Mouse (Mus musculus) left cerebral cortex, adult 2 months (tissue): Measurements from ENCODE around the gene Ppp1r13l. TPM values are rescaled to one million over a fixed set of nuclear protein-coding genes. Genes with fewer than 3 reads are reported as not detected.

Experiments
- DNase-seq, 2 experiments: peaks; one replicate each; pipeline ENCODE4 v3.0.0; 2021 to 2022; ENCODE audit warnings: low spot score in 2 of 2, mixed read lengths in 1 of 2; ENCODE audit errors: extremely low spot score in 1 of 2
- H3K27ac ChIP-seq: fragments of 200-600 bp; 2 replicates; pipeline ENCODE4 v1.8.1; 2022
- H3K4me3 ChIP-seq: fragments of 200-600 bp; 2 replicates; pipeline ENCODE4 v1.8.1; 2022
- CTCF ChIP-seq: fragments of 200-600 bp; IDR thresholded peaks from 2 replicates; pipeline ENCODE4 v1.8.1; 2022; ENCODE audit warnings: antibody characterized with exemption, mild to moderate bottlenecking, moderate library complexity
- intact Hi-C: fragments of 180-260 bp; cut with DNase I; formaldehyde crosslinking; loops from one replicate; pipeline ENCODE4 v1.15.1; 2025
- total RNA-seq, 2 experiments: library from RNA; stranded (reverse); gene quantifications; 2 replicates each; pipeline ENCODE4 v1.2.3; 2021

The Ppp1r13l gene
- total RNA-seq, 2 experiments from 2014 or later = 7.7 to 7.8 TPM

- H3K4me3 ChIP-seq = no peak overlapping the region
- no peak overlapping the region for H3K27ac ChIP-seq
- intact Hi-C loops = no loop called here
- TF ChIP-seq CTCF = no peak
- no peak for DNase-seq
Observed at GRCm38 (mm10) chr7:19357381-19358375, 1.9 kb upstream of the Ppp1r13l start.

GRCm38 (mm10) chr7:19358634-19359033 is 915 bp upstream of the Ppp1r13l start:
- DNase-seq = no peak
- intact Hi-C loops = no loop called here
- Histone ChIP-seq H3K27ac (peak overlapping the region; percentile 94; the same call in 1 of the 2 replicates), H3K4me3 (peak overlapping the region; percentile 57)
- no peak for TF ChIP-seq CTCF

GRCm38 (mm10) chr7:19359892-19360641 is 518 bp downstream of the Ppp1r13l start:
- peak overlapping the region; percentile 76 for H3K27ac ChIP-seq
- intact Hi-C loops = loop anchor here (5.0 to 10.0 kb wide), 2 partner anchors 63 to 335 kb away; partner anchors contain the start of genes Foxa3 and Sympk
- peak; percentile 59 to 72 for DNase-seq

DNA sequence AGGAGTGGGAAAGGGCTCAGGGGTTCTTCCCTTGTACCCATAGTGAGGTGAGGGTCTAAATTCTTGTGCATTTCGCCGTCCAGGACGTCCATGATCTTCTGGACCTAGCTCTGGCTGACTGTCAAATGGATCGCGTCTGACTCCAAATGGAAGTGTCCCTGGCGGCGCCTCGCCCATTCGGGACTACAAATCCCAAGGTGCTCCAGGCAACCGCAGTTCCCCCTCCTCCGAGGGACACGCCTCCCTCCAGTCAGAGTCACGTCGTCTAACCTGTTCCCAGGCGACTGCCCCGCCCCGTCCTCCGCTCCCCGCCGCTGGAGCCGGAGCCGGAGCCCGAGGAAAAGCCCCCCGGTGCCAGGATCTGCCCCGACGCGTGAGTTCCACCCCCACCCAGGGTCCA is 1.4 kb downstream of the Ppp1r13l start:
- DNase-seq = peak; percentile 88 to 90
- no peak; the same call in 1 of the 2 replicates for TF ChIP-seq CTCF
- peak overlapping the region; percentile 76 for H3K27ac ChIP-seq
- H3K4me3 ChIP-seq = peak overlapping the region; percentile 57
- intact Hi-C loops = loop anchor here (5.0 to 10.0 kb wide), 2 partner anchors 64 to 336 kb away; partner anchors contain the start of genes Foxa3 and Sympk

More at GRCm38 (mm10) chr7:19359892-19360641, 518 bp downstream of the Ppp1r13l start:
- TF ChIP-seq CTCF = no peak
- peak overlapping the region; percentile 57 for H3K4me3 ChIP-seq

DNA sequence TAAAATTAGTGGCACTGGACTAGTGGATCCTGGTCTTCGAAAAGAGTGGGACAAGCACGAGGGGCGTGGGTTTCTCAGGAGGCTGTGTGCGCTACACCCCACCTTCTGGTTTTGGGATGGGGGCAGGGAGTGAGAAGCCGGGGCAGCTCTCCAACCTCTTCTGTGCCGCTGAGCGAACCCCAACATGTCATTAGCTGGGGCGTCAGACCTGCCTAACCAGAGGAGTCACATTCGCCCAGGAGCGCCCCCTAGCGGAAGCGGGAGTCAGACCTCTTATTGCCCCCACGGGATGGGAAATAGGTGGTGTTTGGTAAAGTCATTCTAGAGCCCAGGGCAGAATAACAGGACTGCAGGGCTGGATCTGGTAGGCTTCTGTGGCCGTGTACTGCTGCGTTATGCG is 2.2 kb downstream of the Ppp1r13l start:
- intact Hi-C loops = loop anchor here (5.0 to 10.0 kb wide), 2 partner anchors 64 to 337 kb away; partner anchors contain the start of genes Foxa3 and Sympk
- Histone ChIP-seq H3K4me3 (peak overlapping the region; percentile 57), H3K27ac (no peak overlapping the region)

GRCm38 (mm10) chr7:19362276-19362675 is 2.7 kb downstream of the Ppp1r13l start:
- Histone ChIP-seq H3K4me3 (no peak overlapping the region), H3K27ac (no peak overlapping the region)
- no peak for DNase-seq
- TF ChIP-seq CTCF = no peak
- intact Hi-C loops = loop anchor here (5.0 to 10.0 kb wide), 2 partner anchors 65 to 337 kb away; partner anchors contain the start of genes Foxa3 and Sympk

More for the DNA sequence above, 2.2 kb downstream of the Ppp1r13l start:
- DNase-seq = peak; percentile 71 to 76
- peak; percentile 81 for TF ChIP-seq CTCF

- intact Hi-C loops = loop anchor here (5.0 to 10.0 kb wide), 2 partner anchors 67 to 339 kb away; partner anchors contain the start of genes Foxa3 and Sympk
- Histone ChIP-seq H3K27ac (no peak overlapping the region), H3K4me3 (no peak overlapping the region)
- peak; percentile 58 to 69 for DNase-seq
- peak; percentile 82 for TF ChIP-seq CTCF
Observed at GRCm38 (mm10) chr7:19363881-19364280, 4.3 kb downstream of the Ppp1r13l start.

DNA sequence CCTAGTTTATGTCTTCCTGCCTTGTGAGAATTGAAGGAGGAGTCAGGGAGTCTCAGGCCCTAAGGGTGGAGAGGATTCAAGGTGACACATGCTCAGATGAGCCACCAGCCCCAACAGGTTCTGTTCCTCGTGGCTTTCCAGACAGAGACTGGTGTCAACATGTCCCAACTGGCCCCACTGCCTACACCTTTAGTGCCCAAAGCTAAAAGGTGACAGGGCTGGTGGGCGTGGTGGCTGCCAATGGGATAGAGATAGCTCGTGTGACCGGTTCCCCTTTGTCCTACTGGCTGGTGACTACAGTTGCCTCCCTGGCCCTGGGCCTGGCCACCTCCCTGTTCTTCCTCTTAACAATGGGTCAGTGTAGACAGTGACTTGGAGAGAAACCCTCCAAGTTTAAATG is 5.8 kb downstream of the Ppp1r13l start:
- intact Hi-C loops = loop anchor here (10.0 kb wide), 1 partner anchor 341 kb away; the partner anchor contains the start of genes Foxa3 and Sympk
- no peak for DNase-seq
- Histone ChIP-seq H3K27ac (no peak overlapping the region), H3K4me3 (no peak overlapping the region)
- no peak for TF ChIP-seq CTCF

DNA sequence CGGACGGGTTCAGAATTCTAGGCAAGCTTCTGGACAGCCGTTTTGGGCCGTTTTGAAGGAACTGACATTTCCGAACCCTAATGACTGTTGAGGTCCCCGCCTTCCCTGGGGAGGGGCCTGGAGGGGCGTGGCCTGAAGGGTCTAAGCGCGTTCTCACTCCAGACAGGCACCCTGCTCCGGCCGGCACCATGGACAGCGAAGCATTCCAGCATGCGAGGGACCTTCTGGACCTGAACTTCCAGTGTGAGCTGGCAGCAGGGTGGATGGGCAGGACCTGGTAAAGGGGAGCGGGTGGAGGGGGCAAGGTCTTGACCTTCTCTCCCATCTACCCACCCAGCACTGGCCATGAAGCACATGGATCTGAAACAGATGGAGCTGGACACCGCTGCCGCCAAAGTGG is 8.8 kb downstream of the Ppp1r13l start:
- DNase-seq = no peak
- no peak for TF ChIP-seq CTCF
- intact Hi-C loops = loop anchor here (10.0 kb wide), 1 partner anchor 344 kb away; the partner anchor contains the start of genes Foxa3 and Sympk
- H3K4me3 ChIP-seq = no peak overlapping the region
- H3K27ac ChIP-seq = no peak overlapping the region

- DNase-seq = peak; percentile 71 to 81
- H3K27ac ChIP-seq = peak overlapping the region; percentile 60
- peak overlapping the region; percentile 58 for H3K4me3 ChIP-seq
- peak; percentile 95 for TF ChIP-seq CTCF
- intact Hi-C loops = loop anchor here (10.0 kb wide), 1 partner anchor 345 kb away; the partner anchor contains the start of genes Foxa3 and Sympk
Observed at GRCm38 (mm10) chr7:19369823-19370425, 10.4 kb downstream of the Ppp1r13l start.

DNA sequence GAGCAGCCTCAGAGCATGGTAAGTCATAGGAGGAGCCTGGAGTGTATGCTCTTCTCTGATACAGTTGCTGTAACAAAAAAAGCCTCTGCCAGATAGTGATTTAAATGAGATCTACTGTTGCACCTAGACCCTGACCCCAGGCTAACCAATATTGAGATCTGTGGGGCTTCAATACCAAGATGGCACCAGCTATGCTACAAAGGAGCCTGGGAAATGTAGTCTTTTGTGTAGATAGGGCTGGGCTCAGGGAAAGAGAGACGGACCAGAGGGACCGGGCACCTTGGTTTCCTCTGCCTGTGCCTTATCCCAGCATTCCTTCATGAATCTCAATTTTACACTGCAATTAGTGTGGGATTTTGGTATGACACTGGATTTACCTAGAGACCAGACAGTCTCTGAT is 13.8 kb downstream of the Ppp1r13l start:
- intact Hi-C loops = no loop called here
- Histone ChIP-seq H3K4me3 (no peak overlapping the region), H3K27ac (no peak overlapping the region)
- no peak for DNase-seq
- TF ChIP-seq CTCF = no peak
